Mouse (Mus musculus): ENCODE data around the gene Cdc14b. TPM values are rescaled to one million over a fixed set of nuclear protein-coding genes. Genes with fewer than 3 reads are reported as not detected.

Gene Cdc14b
- polyA plus RNA-seq, 1 experiment from 2014 or later = 9.4 TPM

- no peaks in the 10 kb centered on the region for H3K4me1 ChIP-seq (ENCODE audit: control insufficient read depth, low read depth, low read length)
- no peaks in the 10 kb centered on the region for H3K36me3 ChIP-seq (ENCODE audit: control insufficient read depth, insufficient read depth)
- WGBS (ENCODE audit: insufficient replicate concordance) = 66% methylated on average over 4 of the region's 4 CpGs
- no peak overlapping the region for H3K27ac ChIP-seq (ENCODE audit: low read length)
- no peaks in the 10 kb centered on the region for H3K9me3 ChIP-seq (replicated peaks; ENCODE audit: control insufficient read depth, low read length)
- H3K9ac ChIP-seq (ENCODE audit: low read depth, low read length) = no peak overlapping the region
- peak; percentile 41; the same call in 1 of the 2 replicates for ATAC-seq (ENCODE audit: low read depth)
- no peaks in the 10 kb centered on the region for H3K27me3 ChIP-seq (ENCODE audit: control insufficient read depth, insufficient read depth, low read depth, low read length)
- no peak overlapping the region for H3K4me3 ChIP-seq (ENCODE audit: low read depth, low read length)
- H3K4me2 ChIP-seq (ENCODE audit: low read depth, low read length) = no peak overlapping the region
Observed at GRCm38 (mm10) chr13:64198310-64198709, 76.8 kb downstream of the Cdc14b start.

DNA sequence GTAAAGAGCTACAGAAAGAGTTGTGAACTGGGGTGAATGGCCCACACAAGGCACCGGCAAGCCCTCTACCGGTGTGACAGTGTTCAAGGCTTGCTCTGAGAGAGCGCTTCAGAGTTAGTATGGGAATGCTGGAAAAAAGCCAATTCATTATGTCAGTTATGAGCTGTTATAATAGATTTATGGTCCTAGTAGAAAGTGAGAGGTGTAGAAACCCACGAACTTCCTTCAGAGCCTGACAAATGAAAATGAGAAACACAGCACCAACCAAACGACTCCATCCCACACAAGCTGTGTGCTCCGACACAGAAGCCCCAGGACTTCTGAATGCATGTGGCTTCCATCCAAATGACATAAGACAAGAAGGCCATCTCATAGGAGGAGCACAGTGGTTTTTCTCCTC lies 77.2 kb downstream of the Cdc14b start:
- Histone ChIP-seq H3K27ac (ENCODE audit: low read length) (no peak overlapping the region), H3K4me3 (ENCODE audit: low read depth, low read length) (no peak overlapping the region), H3K9ac (ENCODE audit: low read depth, low read length) (no peak overlapping the region), H3K4me2 (ENCODE audit: low read depth, low read length) (no peak overlapping the region), H3K27me3 (ENCODE audit: control insufficient read depth, insufficient read depth, low read depth, low read length) (no peaks in the 10 kb centered on the region), H3K36me3 (ENCODE audit: control insufficient read depth, insufficient read depth) (no peaks in the 10 kb centered on the region), H3K9me3 (replicated peaks; ENCODE audit: control insufficient read depth, low read length) (no peaks in the 10 kb centered on the region), H3K4me1 (ENCODE audit: control insufficient read depth, low read depth, low read length) (no peaks in the 10 kb centered on the region)
- WGBS (ENCODE audit: insufficient replicate concordance) = 66% methylated on average over 6 of the region's 6 CpGs
- ATAC-seq (ENCODE audit: low read depth) = no peak

GRCm38 (mm10) chr13:64187065-64187464 lies 88.0 kb downstream of the Cdc14b start:
- no peaks in the 10 kb centered on the region for H3K9me3 ChIP-seq (replicated peaks; ENCODE audit: control insufficient read depth, low read length)
- no peak overlapping the region for H3K4me3 ChIP-seq (ENCODE audit: low read depth, low read length)
- no peak overlapping the region for H3K9ac ChIP-seq (ENCODE audit: low read depth, low read length)
- no peak overlapping the region for H3K4me2 ChIP-seq (ENCODE audit: low read depth, low read length)
- no peaks in the 10 kb centered on the region; the same call in 1 of the 2 replicates for H3K4me1 ChIP-seq (ENCODE audit: control insufficient read depth, low read depth, low read length)
- H3K36me3 ChIP-seq (ENCODE audit: control insufficient read depth, insufficient read depth) = no peaks in the 10 kb centered on the region
- H3K27ac ChIP-seq (ENCODE audit: low read length) = no peak overlapping the region
- no peak for ATAC-seq (ENCODE audit: low read depth)
- no peaks in the 10 kb centered on the region for H3K27me3 ChIP-seq (ENCODE audit: control insufficient read depth, insufficient read depth, low read depth, low read length)

DNA sequence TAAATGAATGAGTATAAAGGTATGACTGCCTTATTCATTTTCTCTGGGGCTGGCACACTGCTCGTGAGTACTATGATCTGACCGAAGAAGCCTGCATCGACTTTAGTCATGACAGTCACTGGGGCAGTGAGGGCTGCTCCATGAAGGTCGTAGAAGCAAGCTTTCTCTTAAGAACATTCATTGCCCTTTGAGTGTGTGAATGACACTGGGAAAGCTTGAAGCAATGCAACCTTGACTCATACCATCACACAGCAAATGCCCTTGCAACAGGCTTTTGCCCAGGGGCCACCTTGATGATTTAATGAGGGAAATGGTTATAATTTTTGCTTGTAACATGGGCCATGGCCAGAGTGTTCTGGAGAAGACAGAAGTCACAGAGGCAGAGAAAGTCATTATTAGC lies 88.6 kb downstream of the Cdc14b start:
- no peak overlapping the region for H3K27ac ChIP-seq (ENCODE audit: low read length)
- WGBS (ENCODE audit: insufficient replicate concordance) = 73% methylated on average over 4 of the region's 4 CpGs
- no peak for ATAC-seq (ENCODE audit: low read depth)
- no peaks in the 10 kb centered on the region; the same call in 1 of the 2 replicates for H3K4me1 ChIP-seq (ENCODE audit: control insufficient read depth, low read depth, low read length)
- H3K4me3 ChIP-seq (ENCODE audit: low read depth, low read length) = no peak overlapping the region
- H3K36me3 ChIP-seq (ENCODE audit: control insufficient read depth, insufficient read depth) = no peaks in the 10 kb centered on the region
- no peaks in the 10 kb centered on the region for H3K9me3 ChIP-seq (replicated peaks; ENCODE audit: control insufficient read depth, low read length)
- H3K27me3 ChIP-seq (ENCODE audit: control insufficient read depth, insufficient read depth, low read depth, low read length) = no peaks in the 10 kb centered on the region
- no peak overlapping the region for H3K4me2 ChIP-seq (ENCODE audit: low read depth, low read length)
- H3K9ac ChIP-seq (ENCODE audit: low read depth, low read length) = no peak overlapping the region

DNA sequence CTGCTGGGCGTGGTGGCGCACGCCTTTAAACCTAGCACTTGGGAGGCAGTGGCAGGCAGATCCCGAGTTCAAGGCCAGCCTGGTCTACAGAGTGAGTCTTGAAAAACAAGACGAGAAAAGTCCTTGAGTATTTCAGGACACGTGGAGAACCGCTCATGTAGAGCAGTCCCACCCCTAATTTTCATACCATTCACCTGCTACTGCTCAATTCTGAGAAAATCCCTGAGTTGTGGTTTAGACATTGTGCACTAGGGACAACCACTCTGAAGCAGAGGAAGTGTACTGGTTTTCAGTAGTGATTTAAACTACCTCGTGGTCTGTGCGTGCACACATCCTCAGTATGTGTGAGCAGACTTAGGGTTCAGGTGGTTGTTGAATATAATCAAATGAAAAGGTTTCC lies 89.5 kb downstream of the Cdc14b start:
- Histone ChIP-seq H3K4me3 (ENCODE audit: low read depth, low read length) (no peak overlapping the region), H3K36me3 (ENCODE audit: control insufficient read depth, insufficient read depth) (no peaks in the 10 kb centered on the region), H3K9ac (ENCODE audit: low read depth, low read length) (no peak overlapping the region), H3K4me2 (ENCODE audit: low read depth, low read length) (no peak overlapping the region), H3K4me1 (ENCODE audit: control insufficient read depth, low read depth, low read length) (no peaks in the 10 kb centered on the region; the same call in 1 of the 2 replicates), H3K9me3 (replicated peaks; ENCODE audit: control insufficient read depth, low read length) (no peaks in the 10 kb centered on the region), H3K27ac (ENCODE audit: low read length) (no peak overlapping the region), H3K27me3 (ENCODE audit: control insufficient read depth, insufficient read depth, low read depth, low read length) (no peaks in the 10 kb centered on the region)
- ATAC-seq (ENCODE audit: low read depth) = no peak
- 70% methylated on average over 9 of the region's 9 CpGs for WGBS (ENCODE audit: insufficient replicate concordance)

GRCm38 (mm10) chr13:64185176-64185575 lies 89.9 kb downstream of the Cdc14b start:
- no peaks in the 10 kb centered on the region for H3K36me3 ChIP-seq (ENCODE audit: control insufficient read depth, insufficient read depth)
- no peak overlapping the region for H3K27ac ChIP-seq (ENCODE audit: low read length)
- H3K9me3 ChIP-seq (replicated peaks; ENCODE audit: control insufficient read depth, low read length) = no peaks in the 10 kb centered on the region
- ATAC-seq (ENCODE audit: low read depth) = no peak
- no peak overlapping the region for H3K9ac ChIP-seq (ENCODE audit: low read depth, low read length)
- no peak overlapping the region for H3K4me3 ChIP-seq (ENCODE audit: low read depth, low read length)
- H3K27me3 ChIP-seq (ENCODE audit: control insufficient read depth, insufficient read depth, low read depth, low read length) = no peaks in the 10 kb centered on the region
- H3K4me2 ChIP-seq (ENCODE audit: low read depth, low read length) = no peak overlapping the region
- WGBS (ENCODE audit: insufficient replicate concordance) = 62% methylated on average over 7 of the region's 7 CpGs
- H3K4me1 ChIP-seq (ENCODE audit: control insufficient read depth, low read depth, low read length) = no peaks in the 10 kb centered on the region; the same call in 1 of the 2 replicates

- no peak overlapping the region for H3K27ac ChIP-seq (ENCODE audit: low read length)
- no peaks in the 10 kb centered on the region for H3K27me3 ChIP-seq (ENCODE audit: control insufficient read depth, insufficient read depth, low read depth, low read length)
- H3K9ac ChIP-seq (ENCODE audit: low read depth, low read length) = no peak overlapping the region
- H3K4me2 ChIP-seq (ENCODE audit: low read depth, low read length) = no peak overlapping the region
- no peaks in the 10 kb centered on the region; the same call in 1 of the 2 replicates for H3K4me1 ChIP-seq (ENCODE audit: control insufficient read depth, low read depth, low read length)
- no peak for ATAC-seq (ENCODE audit: low read depth)
- H3K4me3 ChIP-seq (ENCODE audit: low read depth, low read length) = no peak overlapping the region
- WGBS (ENCODE audit: insufficient replicate concordance) = 69% methylated on average over 10 of the region's 10 CpGs
- H3K9me3 ChIP-seq (replicated peaks; ENCODE audit: control insufficient read depth, low read length) = no peaks in the 10 kb centered on the region
- no peaks in the 10 kb centered on the region for H3K36me3 ChIP-seq (ENCODE audit: control insufficient read depth, insufficient read depth)
Observed at GRCm38 (mm10) chr13:64184361-64184760, 90.7 kb downstream of the Cdc14b start.

- 60% methylated on average over 4 of the region's 4 CpGs for WGBS (ENCODE audit: insufficient replicate concordance)
- H3K27ac ChIP-seq (ENCODE audit: low read length) = no peak overlapping the region; the same call in 1 of the 2 replicates
- ATAC-seq (ENCODE audit: low read depth) = peak; percentile 60
Observed at GRCm38 (mm10) chr13:64183583-64183982, 91.5 kb downstream of the Cdc14b start.

DNA sequence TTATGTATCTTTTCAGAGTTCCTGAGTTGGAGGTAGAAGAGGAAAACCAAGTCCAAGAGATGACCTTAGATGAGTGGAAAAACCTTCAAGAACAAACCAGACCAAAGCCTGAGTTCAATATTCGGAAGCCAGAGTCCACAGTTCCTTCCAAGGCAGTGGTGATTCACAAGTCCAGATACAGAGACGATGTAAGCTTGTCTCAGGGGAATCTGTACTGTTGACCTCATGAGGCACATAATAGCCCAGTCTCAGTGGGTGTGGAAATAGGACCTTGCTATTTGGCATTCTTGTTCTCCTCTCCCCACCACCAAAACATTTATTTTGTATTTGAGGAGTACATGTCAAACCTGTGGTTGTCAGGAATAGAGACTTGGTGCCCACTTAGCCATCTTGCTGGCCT lies 93.0 kb downstream of the Cdc14b start:
- ATAC-seq (ENCODE audit: low read depth) = no peak
- Histone ChIP-seq H3K36me3 (ENCODE audit: control insufficient read depth, insufficient read depth) (no peaks in the 10 kb centered on the region; the same call in 1 of the 2 replicates), H3K27me3 (ENCODE audit: control insufficient read depth, insufficient read depth, low read depth, low read length) (no peaks in the 10 kb centered on the region), H3K9ac (ENCODE audit: low read depth, low read length) (no peak overlapping the region), H3K9me3 (replicated peaks; ENCODE audit: control insufficient read depth, low read length) (no peaks in the 10 kb centered on the region), H3K27ac (ENCODE audit: low read length) (no peak overlapping the region), H3K4me3 (ENCODE audit: low read depth, low read length) (no peak overlapping the region), H3K4me2 (ENCODE audit: low read depth, low read length) (no peak overlapping the region), H3K4me1 (ENCODE audit: control insufficient read depth, low read depth, low read length) (peaks cover 3% of the 10 kb centered on the region)
- WGBS (ENCODE audit: insufficient replicate concordance) = 63% methylated on average over 2 of the region's 2 CpGs

More at GRCm38 (mm10) chr13:64183583-64183982, 91.5 kb downstream of the Cdc14b start:
- no peaks in the 10 kb centered on the region for H3K27me3 ChIP-seq (ENCODE audit: control insufficient read depth, insufficient read depth, low read depth, low read length)
- no peak overlapping the region for H3K4me3 ChIP-seq (ENCODE audit: low read depth, low read length)
- no peaks in the 10 kb centered on the region for H3K36me3 ChIP-seq (ENCODE audit: control insufficient read depth, insufficient read depth)
- H3K4me2 ChIP-seq (ENCODE audit: low read depth, low read length) = no peak overlapping the region
- H3K9me3 ChIP-seq (replicated peaks; ENCODE audit: control insufficient read depth, low read length) = no peaks in the 10 kb centered on the region
- H3K9ac ChIP-seq (ENCODE audit: low read depth, low read length) = no peak overlapping the region
- H3K4me1 ChIP-seq (ENCODE audit: control insufficient read depth, low read depth, low read length) = no peaks in the 10 kb centered on the region; the same call in none of the 2 replicates

Data from liver, embryonic 16.5 days (tissue).